Mouse (Mus musculus): ENCODE measurements around the gene Rag1. TPM values are rescaled to one million over a fixed set of nuclear protein-coding genes. Genes with fewer than 3 reads are reported as not detected.

The Rag1 gene
- polyA plus RNA-seq, 1 experiment from 2014 or later: 0.74 TPM

DNA sequence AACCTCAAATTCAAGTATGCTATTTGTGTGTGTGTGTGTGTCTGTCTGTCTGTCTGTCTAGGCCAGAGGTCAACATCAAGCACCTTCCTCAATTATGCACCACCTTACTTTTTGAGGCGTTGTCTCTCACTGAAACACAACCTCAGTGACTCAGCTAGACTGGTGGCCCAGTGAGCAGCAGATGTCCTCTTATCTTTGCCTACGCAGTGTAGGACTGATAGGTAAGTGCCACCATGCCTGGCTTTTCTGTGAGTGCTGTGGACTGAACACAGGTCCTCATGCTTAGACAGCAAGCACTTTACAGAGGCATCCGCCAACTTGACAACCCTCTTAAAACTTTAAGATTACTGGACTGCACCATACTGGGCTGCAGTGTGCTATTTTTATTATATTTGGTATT, 19.4 kb upstream of the Rag1 start:
- H3K4me2 ChIP-seq: no peak overlapping the region
- no peaks in the 10 kb centered on the region for H3K9me3 ChIP-seq (replicated peaks)
- WGBS: 65% methylated on average over 3 of the region's 3 CpGs
- H3K9ac ChIP-seq: no peak overlapping the region
- H3K4me1 ChIP-seq (replicated peaks): peaks cover 3% of the 10 kb centered on the region
- H3K4me3 ChIP-seq: no peak overlapping the region
- H3K27ac ChIP-seq: no peak overlapping the region
- H3K36me3 ChIP-seq: no peaks in the 10 kb centered on the region
- H3K27me3 ChIP-seq: no peaks in the 10 kb centered on the region
- no peak for ATAC-seq (replicated peaks; ENCODE audit: insufficient number of reproducible peaks, insufficient read depth, low FRiP score, low read depth)

DNA sequence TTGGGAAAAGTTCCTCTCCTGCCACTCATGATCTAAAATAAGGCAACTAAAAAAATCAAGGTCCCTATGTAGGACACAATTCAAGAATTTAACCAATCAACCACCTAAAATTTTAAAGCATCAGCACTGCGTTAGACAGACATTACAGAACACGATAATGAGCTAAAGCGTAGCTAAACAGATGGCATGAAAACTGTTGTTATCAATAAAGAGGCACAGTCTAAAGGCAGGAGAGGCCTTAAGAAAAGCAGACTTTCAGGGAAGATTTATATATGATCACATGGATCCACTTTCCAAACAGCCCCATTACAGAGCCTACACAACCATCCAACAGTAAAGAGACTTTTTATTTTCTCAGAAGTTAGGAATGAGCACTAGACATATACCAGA, 16.4 kb upstream of the Rag1 start:
- Histone ChIP-seq H3K27ac (no peak overlapping the region), H3K9me3 (replicated peaks) (no peaks in the 10 kb centered on the region), H3K4me2 (no peak overlapping the region), H3K4me1 (replicated peaks) (peaks cover 3% of the 10 kb centered on the region), H3K4me3 (no peak overlapping the region), H3K36me3 (no peaks in the 10 kb centered on the region), H3K27me3 (no peaks in the 10 kb centered on the region), H3K9ac (no peak overlapping the region)
- 86% methylated on average over 3 of the region's 3 CpGs for WGBS
- ATAC-seq (replicated peaks; ENCODE audit: insufficient number of reproducible peaks, insufficient read depth, low FRiP score, low read depth): no peak

DNA sequence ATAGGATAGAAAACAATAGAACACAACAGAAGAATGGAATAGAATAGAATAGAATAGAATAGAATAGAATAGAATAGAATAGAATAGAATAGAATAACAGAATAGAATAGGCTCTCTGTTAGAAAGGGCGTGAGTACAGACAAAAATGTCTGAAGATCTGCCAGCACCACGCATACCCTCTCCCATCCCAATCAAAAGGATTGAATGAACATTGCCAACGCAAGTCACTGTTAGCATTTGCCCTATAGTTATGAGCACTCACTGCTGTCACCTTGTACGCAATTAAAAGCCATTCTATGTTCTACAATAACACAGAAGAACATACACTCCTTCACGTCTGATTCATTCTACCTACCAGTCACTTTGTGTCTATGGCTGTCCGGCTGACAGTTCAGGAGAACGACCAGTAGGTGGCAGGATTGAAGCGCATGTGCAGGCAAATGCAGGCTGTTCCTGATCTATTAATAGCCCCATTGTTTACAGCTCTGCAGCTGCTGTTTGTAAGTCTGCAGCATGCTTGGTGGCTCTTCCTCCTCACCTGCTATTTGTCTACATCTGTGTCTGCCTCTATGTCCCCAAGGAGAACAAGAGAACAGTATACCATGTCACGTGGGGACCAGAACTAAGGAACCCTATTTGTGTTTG, 15.9 kb upstream of the Rag1 start:
- Histone ChIP-seq H3K4me1 (replicated peaks) (peaks cover 3% of the 10 kb centered on the region), H3K4me3 (no peak overlapping the region), H3K27ac (no peak overlapping the region), H3K9me3 (replicated peaks) (no peaks in the 10 kb centered on the region), H3K9ac (no peak overlapping the region), H3K4me2 (no peak overlapping the region), H3K36me3 (no peaks in the 10 kb centered on the region), H3K27me3 (no peaks in the 10 kb centered on the region)
- WGBS: 17% methylated on average over 9 of the region's 9 CpGs
- 0 out of 2 replicates have a peak, but pooled peaks have one; percentile 35 for ATAC-seq (replicated peaks; ENCODE audit: insufficient number of reproducible peaks, insufficient read depth, low FRiP score, low read depth)

DNA sequence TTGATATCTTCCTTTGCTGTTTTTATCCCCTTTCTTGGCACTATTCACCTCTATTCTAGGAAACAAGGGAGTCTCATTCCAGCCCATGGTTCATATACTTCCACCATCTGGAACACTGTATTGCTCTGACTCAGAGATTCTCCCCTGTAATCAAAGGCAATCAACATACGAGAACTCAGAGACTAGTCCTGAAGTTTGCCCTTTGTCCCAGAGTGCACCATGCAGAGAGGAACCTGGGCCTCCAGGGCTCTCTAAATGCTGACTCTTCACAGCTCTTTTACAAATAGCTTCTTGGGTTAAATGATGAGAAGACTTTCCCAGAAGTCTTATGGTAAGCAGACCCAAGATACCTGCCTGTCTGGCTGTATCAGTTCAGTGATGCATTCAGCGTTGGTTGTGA, 11.2 kb upstream of the Rag1 start:
- H3K36me3 ChIP-seq: no peaks in the 10 kb centered on the region
- ATAC-seq (replicated peaks; ENCODE audit: insufficient number of reproducible peaks, insufficient read depth, low FRiP score, low read depth): no peak
- no peak overlapping the region for H3K27ac ChIP-seq
- no peaks in the 10 kb centered on the region for H3K27me3 ChIP-seq
- H3K4me1 ChIP-seq (replicated peaks): peaks cover 2% of the 10 kb centered on the region
- no peak overlapping the region for H3K4me3 ChIP-seq
- H3K9me3 ChIP-seq (replicated peaks): no peaks in the 10 kb centered on the region
- H3K9ac ChIP-seq: no peak overlapping the region
- H3K4me2 ChIP-seq: no peak overlapping the region
- 58% methylated on average over 2 of the region's 2 CpGs for WGBS

DNA sequence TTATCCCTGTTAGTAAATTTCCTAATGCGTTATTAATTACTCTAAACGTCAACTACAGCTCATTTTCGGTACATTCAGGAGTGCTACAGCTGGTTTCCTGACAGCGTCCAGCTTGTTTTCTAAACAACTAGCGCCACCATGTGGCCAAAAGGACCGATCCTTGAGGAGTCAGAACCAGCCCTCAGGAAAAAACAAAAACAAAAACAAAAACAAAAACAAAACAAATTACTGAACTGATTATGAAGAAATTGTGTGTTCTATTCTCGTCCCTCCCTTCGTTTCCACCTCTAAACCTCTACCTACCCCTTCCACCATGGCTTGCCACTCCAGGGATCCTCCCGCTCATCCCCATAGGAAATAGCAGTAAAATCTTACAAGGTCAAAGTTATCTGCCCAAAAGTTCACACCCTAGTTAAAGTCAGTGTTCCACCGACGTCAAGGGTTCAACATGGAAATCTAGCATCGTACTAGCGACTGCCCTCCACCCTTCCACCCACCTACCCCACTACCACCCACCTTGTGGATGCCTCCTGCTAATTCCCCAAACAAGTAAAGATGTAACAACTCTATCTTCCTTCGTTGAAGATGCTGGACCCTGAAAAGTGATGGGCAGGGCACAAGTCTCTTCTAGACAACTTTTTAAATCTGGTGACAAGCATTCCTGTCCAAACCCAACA, 3.8 kb upstream of the Rag1 start:
- peak overlapping the region; percentile 81 for H3K4me2 ChIP-seq
- no peaks in the 10 kb centered on the region for H3K4me1 ChIP-seq (replicated peaks)
- H3K9ac ChIP-seq: peak overlapping the region; percentile 42
- ATAC-seq (replicated peaks; ENCODE audit: insufficient number of reproducible peaks, insufficient read depth, low FRiP score, low read depth): no peak
- no peaks in the 10 kb centered on the region for H3K27me3 ChIP-seq
- H3K9me3 ChIP-seq (replicated peaks): no peaks in the 10 kb centered on the region
- no peaks in the 10 kb centered on the region for H3K36me3 ChIP-seq
- H3K27ac ChIP-seq: no peak overlapping the region
- WGBS: 14% methylated on average over 14 of the region's 14 CpGs
- H3K4me3 ChIP-seq: peak overlapping the region; percentile 42

DNA sequence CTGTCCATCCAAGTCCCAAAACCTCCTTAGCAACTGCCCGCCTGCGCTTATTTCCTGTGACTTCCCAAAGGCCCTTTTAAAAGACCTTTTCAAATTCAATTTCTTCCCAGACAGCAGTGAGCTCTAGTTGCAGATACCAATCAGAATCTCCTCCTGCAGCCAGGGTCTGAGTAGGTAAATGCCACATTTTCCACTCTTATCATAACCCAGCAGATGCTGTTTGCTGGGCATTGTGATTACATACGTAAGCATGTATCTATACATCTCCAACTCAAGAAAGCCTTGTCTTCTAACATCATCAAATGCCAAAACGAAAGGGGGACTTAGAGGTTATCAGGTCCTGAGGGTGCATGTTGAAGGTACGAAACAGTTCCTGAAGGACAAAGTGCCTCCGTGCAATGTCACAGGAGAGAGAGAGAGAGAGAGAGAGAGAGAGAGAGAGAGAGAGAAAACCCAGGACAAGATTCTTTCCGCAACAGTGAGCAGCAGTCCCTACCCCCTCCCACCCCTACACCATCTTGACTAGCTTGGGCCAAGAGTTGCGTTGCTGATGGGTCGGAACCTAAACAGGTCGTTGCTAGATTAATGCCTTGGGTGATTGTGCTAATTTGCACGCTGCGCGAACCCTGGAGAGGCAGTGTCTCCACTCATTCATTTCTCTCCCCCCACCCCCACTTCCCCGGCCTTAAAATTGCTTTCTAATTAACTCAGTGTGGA, 3.1 kb upstream of the Rag1 start:
- ATAC-seq (replicated peaks; ENCODE audit: insufficient number of reproducible peaks, insufficient read depth, low FRiP score, low read depth): no peak

DNA sequence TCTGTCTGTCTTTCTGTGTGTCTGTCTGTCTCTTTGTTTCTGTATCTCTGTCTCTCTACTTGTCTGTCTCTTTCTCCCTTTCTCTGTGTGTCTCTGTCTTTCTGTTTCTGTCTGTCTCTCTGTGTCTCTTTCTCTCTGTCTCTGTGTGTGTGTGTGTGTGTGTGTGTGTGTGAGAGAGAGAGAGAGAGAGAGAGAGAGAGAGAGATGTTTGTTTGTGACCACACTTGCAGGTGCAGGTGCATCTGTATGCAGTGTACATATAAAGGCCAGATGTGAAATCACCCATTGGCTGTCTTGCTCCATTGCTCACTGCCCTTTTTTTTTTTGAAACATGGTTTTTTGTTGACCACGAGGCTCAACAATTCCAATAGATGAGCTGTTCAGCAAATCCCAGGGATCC, 1.1 kb upstream of the Rag1 start:
- ATAC-seq (replicated peaks; ENCODE audit: insufficient number of reproducible peaks, insufficient read depth, low FRiP score, low read depth): no peak
- no peaks in the 10 kb centered on the region for H3K9me3 ChIP-seq (replicated peaks)
- 53% methylated on average over 1 of the region's 1 CpGs for WGBS

More for the DNA sequence above, 3.1 kb upstream of the Rag1 start:
- no peaks in the 10 kb centered on the region for H3K36me3 ChIP-seq
- peak overlapping the region; percentile 81 for H3K4me2 ChIP-seq
- peak overlapping the region; percentile 42 for H3K4me3 ChIP-seq
- H3K9ac ChIP-seq: peak overlapping the region; percentile 42
- H3K27ac ChIP-seq: no peak overlapping the region
- H3K9me3 ChIP-seq (replicated peaks): no peaks in the 10 kb centered on the region
- WGBS: 34% methylated on average over 14 of the region's 14 CpGs
- no peaks in the 10 kb centered on the region for H3K27me3 ChIP-seq
- H3K4me1 ChIP-seq (replicated peaks): no peaks in the 10 kb centered on the region

DNA sequence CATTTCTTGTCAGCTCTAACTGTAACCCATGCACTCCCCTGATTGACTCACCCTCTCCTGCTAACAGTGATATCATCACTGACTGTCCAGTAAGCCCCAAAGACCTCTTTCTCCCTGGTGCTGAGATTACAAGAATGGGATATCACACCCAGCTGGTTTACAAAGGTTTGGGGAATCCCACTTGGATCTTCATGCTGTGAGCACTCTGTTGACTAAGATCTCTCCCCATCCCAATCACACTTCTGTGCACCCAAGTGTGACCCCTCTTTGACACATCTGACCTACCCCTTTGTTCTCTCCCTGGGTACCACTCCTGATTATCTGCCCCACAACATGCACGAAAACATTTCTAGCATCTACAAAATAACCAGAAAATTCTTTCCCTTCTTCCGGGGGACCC, 940 bp downstream of the Rag1 start:
- Histone ChIP-seq H3K9ac (no peak overlapping the region), H3K9me3 (replicated peaks) (no peaks in the 10 kb centered on the region), H3K4me3 (peak overlapping the region; percentile 8; the same call in 1 of the 2 replicates), H3K4me1 (replicated peaks) (no peaks in the 10 kb centered on the region), H3K27ac (no peak overlapping the region), H3K4me2 (no peak overlapping the region), H3K27me3 (no peaks in the 10 kb centered on the region), H3K36me3 (no peaks in the 10 kb centered on the region)
- ATAC-seq (replicated peaks; ENCODE audit: insufficient number of reproducible peaks, insufficient read depth, low FRiP score, low read depth): no peak
- WGBS: 75% methylated on average over 2 of the region's 2 CpGs

More for the DNA sequence above, 1.1 kb upstream of the Rag1 start:
- Histone ChIP-seq H3K4me2 (no peak overlapping the region), H3K36me3 (no peaks in the 10 kb centered on the region), H3K9ac (no peak overlapping the region), H3K4me3 (no peak overlapping the region), H3K27me3 (no peaks in the 10 kb centered on the region), H3K4me1 (replicated peaks) (no peaks in the 10 kb centered on the region), H3K27ac (no peak overlapping the region)

DNA sequence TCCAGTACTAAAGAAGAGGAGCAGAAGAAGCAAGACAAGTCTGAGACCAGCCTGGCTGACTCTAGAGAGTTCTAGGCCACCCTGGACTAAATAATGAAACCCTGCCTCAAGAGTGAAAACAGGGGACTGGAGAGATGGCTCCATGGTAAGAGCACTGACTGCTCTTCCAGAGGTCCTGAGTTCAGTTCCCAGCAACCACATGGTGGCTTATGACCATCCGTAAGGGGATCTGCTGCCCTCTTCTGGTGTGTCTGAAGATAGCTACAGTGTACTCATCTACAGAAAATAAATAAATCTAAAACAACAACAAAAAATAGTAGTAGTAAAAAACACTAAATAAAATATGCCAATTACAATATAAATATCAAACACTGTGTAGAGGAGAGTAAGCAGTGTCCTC, 3.5 kb downstream of the Rag1 start:
- no peak overlapping the region for H3K9ac ChIP-seq
- no peaks in the 10 kb centered on the region for H3K9me3 ChIP-seq (replicated peaks)
- whole genome bisulfite sequencing: 93% methylated on average over 1 of the region's 1 CpGs
- no peak overlapping the region for H3K27ac ChIP-seq
- no peak overlapping the region for H3K4me2 ChIP-seq
- H3K36me3 ChIP-seq: no peaks in the 10 kb centered on the region
- no peaks in the 10 kb centered on the region for H3K27me3 ChIP-seq
- ATAC-seq (replicated peaks; ENCODE audit: insufficient number of reproducible peaks, insufficient read depth, low FRiP score, low read depth): no peak
- no peak overlapping the region for H3K4me3 ChIP-seq
- H3K4me1 ChIP-seq (replicated peaks): no peaks in the 10 kb centered on the region

DNA sequence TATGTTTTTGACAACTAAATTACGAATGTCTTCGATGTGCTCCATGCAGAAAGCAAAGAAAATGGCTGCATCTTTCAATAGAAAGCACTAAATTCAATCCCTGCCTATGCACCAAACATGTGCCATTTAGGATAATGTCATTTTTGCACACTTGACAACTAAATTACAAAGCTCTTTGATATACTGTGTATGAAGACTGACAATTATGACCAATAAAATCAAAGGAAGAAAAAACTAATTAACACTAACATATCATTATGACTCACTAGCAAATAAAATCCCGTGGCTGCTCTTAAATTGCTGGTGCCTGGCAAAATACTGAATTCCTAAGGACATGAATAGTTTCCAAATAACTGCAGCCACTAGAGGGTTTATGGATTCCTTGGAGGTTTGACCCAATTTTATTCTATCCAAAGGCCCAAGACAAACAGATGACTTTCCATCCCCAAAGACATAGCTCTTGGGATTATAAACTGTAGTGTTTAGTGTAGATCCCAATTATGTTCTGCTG, 9.4 kb downstream of the Rag1 start:
- no peaks in the 10 kb centered on the region for H3K36me3 ChIP-seq
- no peak overlapping the region for H3K4me2 ChIP-seq
- H3K9me3 ChIP-seq (replicated peaks): no peaks in the 10 kb centered on the region
- WGBS: 72% methylated on average over 3 of the region's 3 CpGs
- ATAC-seq (replicated peaks; ENCODE audit: insufficient number of reproducible peaks, insufficient read depth, low FRiP score, low read depth): no peak
- H3K4me3 ChIP-seq: no peak overlapping the region
- no peak overlapping the region for H3K9ac ChIP-seq
- H3K4me1 ChIP-seq (replicated peaks): no peaks in the 10 kb centered on the region
- H3K27me3 ChIP-seq: no peaks in the 10 kb centered on the region
- no peak overlapping the region for H3K27ac ChIP-seq

DNA sequence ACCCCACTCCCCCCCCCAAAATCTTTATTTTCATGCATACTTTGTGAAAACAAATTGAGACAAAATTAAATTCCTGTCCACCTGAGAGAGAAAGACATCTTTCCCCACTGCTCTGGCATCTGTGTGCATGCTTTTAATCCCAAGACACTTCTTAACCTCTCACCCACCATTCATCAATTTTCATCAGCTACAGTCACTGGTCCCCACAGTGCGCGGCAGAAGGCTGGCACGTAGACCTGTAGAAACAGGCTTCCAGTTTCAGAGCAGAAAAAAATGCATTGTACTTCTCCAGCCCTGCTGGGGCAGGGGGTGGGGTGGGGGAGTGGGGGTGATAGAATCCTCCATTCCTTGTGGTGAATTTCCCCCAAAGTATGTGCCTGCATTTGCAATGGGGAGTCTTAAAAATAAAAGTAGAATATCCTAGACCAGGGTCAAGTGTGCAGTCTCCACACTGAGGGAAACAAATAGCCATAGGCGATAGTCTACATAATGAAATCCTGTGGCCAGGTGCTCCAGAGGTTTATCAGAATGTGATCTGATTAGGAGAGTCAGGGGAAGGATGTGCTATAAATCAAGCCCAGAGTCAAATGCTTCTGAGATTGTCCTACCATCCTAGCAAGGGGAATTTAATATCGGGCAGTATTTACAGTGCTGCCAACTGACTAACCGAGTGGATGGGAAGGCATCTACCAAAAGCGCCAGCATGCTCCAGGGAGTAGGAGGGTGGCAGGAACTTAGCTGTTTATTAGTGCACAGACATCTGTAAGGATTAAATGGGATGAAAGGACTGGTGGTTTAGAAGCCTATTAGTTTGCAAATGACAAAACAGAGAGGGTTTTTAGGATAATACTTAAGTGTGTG, 10.1 kb downstream of the Rag1 start:
- Histone ChIP-seq H3K36me3 (no peaks in the 10 kb centered on the region), H3K9me3 (replicated peaks) (no peaks in the 10 kb centered on the region), H3K27ac (no peak overlapping the region), H3K27me3 (no peaks in the 10 kb centered on the region), H3K9ac (no peak overlapping the region), H3K4me1 (replicated peaks) (no peaks in the 10 kb centered on the region), H3K4me2 (no peak overlapping the region), H3K4me3 (no peak overlapping the region)
- no peak for ATAC-seq (replicated peaks; ENCODE audit: insufficient number of reproducible peaks, insufficient read depth, low FRiP score, low read depth)
- 62% methylated on average over 7 of the region's 7 CpGs for WGBS
